Mouse (Mus musculus) heart, postnatal 14 days (tissue): ENCODE measurements at regions not wholly inside any gene's neighbourhood (a gene's known extent, or its start where the extent isn't known, plus 50 kb on each side); places are given as distances from the start of the nearest gene placed in this dataset.
"Not testable (repeated sequence)": the region's sequence is repeated elsewhere in the genome, so short reads cannot be mapped to it uniquely, and the experiment has no call there.

Source experiments
- DNase-seq, 2 experiments: peaks; one replicate each; pipeline ENCODE4 v3.0.0; 2021 to 2022
- intact Hi-C: fragments of 180-260 bp; cut with DNase I; formaldehyde crosslinking; loops from one replicate; pipeline ENCODE4 v1.15.1; 2025

- intact Hi-C loops, DNase-seq: not testable (repeated sequence)
Measured at GRCm38 (mm10) chr10:38704762-38705130, 116.8 kb downstream of the Rfpl4b start.

GRCm38 (mm10) chr10:38703954-38704761, 117.4 kb downstream of the Rfpl4b start:
- intact Hi-C loops, result no loop called here
- DNase-seq, result peak; percentile 18 to 47

DNA sequence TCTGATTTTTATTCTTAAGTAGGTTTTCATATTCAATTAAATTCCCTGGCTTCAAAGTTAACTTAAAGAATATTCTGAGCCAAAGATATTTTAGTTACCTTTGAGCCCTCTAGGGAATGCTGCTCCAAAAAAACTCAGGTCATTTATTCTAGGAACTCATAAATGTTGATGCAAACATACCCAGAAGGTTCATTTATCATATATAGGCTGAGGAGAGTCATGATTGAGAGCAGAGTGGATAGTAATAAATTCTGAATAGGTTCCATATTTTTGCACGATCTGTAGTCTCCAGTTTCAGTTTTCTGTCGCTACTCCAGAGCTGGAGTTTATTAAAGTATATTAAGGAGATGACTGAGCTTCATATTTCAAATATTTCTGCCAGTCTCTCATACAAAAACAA, 144.1 kb downstream of the Rfpl4b start:
- intact Hi-C loops, result no loop called here
- DNase-seq, result no peak

DNA sequence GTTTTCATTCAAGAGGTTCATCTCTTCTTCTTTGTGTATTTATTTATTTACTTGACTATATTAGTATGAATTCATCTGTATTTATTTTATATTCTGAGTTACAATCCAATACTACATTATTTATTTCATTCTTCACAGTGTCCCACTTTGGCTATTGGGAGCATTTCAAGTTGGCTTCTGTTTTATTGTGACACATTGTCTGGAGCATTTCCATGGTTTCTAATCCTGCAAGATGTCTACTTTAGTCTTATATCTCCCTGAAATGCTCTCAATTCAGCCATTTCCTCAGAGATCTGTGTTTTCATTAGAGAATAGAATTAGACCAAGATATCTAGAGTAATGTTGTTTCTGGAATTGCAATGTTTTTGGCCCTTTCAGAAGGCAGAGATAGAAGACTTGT, 153.0 kb downstream of the Rfpl4b start:
- intact Hi-C loops, result no loop called here

DNA sequence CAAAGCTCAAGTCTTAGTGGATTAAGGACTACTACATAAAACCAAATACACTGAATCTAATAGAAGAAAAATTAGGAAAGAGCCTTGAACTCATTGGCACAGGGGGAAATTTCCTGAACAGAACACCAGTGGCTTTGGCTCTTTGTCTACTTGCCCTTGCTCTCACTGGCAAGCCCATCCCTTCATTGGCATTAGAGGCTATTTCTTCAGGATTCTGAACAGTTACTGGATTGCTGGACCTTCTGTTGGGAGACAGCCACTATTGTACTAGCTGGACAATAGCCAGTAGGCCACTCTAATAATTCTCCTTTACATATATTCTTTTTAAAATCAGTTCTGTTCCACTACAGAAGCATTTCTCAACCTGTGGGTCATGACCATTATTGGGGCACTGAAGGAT, 153.7 kb downstream of the Rfpl4b start:
- intact Hi-C loops, result no loop called here

More for the DNA sequence above, 153.0 kb downstream of the Rfpl4b start:
- DNase-seq, result no peak

GRCm38 (mm10) chr10:38635695-38636094, 185.9 kb downstream of the Rfpl4b start:
- intact Hi-C loops, result no loop called here
- no peak for DNase-seq

More for the DNA sequence above, 153.7 kb downstream of the Rfpl4b start:
- no peak for DNase-seq

DNA sequence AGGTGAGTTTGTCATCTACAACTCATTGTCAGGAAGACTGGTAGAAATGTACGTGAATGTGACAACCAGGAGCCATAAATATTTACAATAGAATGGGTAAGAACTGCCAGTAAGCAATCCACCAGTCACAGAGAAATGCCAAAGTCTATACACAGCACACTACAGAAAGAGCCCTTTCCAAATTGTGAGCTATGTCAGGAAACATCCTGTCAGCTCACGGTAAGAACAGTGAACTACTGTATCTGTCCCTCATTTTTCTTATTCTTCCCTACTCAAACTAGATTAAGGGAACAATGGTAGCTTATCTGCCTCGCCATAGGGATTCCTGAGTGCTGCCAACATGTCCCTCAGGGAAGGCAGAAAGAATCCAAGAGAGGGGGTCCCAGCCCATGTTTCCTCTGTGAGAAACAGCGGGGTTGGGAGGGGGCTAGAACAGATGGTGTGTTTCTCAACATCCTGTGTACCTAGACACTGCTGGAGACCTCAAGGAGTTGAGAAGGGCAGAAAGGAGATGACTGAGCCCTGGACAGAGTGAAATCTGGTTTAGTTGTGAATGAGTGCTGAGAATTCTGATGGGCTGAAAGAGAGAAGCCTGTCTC, 191.6 kb downstream of the Rfpl4b start:
- no peak for DNase-seq
- intact Hi-C loops, result no loop called here

GRCm38 (mm10) chr10:38623399-38623798, 198.2 kb downstream of the Rfpl4b start:
- no peak for DNase-seq
- intact Hi-C loops, result no loop called here

- DNase-seq, result no peak
- intact Hi-C loops, result no loop called here
Measured at GRCm38 (mm10) chr10:38609606-38610510, 211.7 kb downstream of the Rfpl4b start.

DNA sequence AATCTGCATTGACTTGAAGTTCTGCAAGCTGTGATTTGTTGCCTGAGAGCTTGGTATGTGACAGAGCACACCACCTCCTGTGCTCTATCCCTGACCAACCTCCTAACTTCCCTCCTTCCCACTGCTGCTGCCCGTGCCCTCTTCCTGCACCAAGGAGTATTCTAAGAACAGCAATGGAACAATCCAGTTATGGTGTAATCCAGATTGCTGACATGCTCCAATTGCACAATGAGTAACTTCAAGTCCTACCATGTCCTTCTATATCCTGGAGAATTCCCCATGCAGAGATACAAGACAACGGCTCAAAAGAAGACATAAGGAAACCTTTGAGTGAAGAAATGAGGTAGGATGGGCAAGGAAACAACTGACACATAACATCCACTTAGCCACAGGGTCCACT, 235.5 kb downstream of the Rfpl4b start:
- intact Hi-C loops, result no loop called here
- DNase-seq, result no peak

DNA sequence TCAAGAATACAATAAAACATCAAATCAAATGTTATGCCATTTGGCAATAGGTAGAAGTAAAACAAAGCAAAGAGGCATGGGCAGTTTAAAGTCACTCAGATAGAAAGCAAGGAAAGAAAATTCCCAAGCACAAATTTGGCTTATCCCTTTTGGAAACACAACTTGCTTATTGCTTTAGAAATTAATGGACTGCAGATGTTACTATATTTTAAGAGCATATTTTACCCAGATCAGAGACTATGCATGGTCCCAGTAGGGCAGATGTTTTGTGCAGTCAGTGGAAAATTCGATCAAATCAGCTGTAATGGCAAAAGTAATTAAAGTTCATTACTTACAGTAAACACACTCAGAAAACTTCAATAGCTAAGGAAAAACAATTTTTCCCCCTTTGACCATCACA, 245.9 kb downstream of the Rfpl4b start:
- intact Hi-C loops, result no loop called here
- no peak for DNase-seq

DNA sequence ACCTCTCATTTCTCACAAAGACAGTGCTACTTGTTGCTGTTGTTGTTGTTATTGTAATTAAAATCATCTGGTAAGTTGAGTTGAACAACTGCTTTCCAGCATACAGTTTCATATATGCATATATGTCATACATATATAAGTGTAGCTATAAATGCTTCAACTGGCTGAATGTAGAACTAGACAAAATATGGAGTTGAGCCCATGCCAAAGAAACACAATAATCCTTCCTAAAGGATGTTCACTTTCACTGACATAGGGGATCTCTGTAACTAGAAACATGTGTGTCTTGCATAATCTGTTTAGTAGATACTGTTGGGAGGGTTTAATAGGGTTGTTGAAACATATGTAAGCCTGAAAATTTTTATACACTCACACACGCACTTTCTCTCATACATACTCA, 247.9 kb downstream of the Rfpl4b start:
- intact Hi-C loops, result no loop called here
- no peak for DNase-seq

DNA sequence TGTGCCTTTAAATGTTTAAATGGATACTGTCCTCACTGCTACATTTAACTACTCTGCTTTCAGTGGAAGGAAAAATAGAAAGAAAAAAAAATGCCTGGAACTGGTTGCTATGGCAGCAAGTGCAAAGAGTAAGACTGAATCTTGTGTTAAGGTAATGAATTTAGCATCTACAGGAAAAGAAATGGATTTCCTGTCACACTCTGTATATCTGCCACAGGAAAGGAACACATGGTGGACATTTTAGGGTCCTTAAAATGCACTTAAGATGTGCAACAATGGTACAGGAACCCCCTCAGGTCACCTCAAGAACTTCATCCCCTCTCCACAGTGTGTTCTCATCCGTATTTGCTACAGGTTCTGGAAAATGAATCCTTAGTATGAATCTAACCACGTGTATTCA, 248.4 kb downstream of the Rfpl4b start:
- DNase-seq, result no peak
- intact Hi-C loops, result no loop called here

DNA sequence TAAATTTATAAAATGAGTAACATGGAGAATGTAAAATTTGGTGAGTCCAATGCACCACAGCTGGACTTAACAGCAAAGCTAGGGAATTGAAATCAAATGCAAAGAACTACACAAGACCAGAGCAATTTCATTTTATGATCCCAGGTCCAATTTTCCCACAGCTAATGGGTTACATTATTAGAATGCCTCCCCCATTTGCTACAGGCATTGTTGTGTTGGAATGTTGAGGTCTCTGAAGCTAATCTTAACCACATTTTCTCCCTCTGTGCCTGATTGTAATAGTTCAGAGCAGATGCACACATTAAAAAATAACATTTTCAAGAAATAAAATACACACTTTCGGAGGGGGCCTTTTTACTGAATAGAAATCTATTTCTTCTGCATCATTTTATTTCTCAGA, 254.3 kb downstream of the Rfpl4b start:
- intact Hi-C loops, result no loop called here

DNA sequence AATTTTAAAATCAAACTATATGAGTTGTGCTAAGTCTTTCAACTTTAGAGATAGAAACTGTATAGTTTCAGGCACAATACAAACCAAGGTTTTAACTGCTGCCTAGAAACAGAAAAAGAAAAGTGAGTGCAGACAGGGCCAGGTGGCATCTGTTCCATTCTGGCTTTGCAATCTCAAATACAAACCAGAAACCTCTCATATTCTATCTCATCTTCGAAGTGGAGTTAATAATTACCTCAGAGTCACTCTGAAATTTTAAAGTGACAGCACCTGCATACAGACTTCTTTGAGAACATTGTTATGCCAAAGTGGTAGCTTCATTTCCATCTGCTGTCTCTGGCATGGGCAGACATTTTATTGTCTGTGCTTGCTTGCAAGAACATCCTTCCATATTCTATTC, 255.2 kb downstream of the Rfpl4b start:
- intact Hi-C loops, result no loop called here
- DNase-seq, result no peak

More for the DNA sequence above, 254.3 kb downstream of the Rfpl4b start:
- no peak for DNase-seq

GRCm38 (mm10) chr10:38555040-38555439, 266.5 kb downstream of the Rfpl4b start:
- intact Hi-C loops, result loop anchor here (2.0 kb wide), 1 partner anchor 1482 kb away; no protein-coding TSS in a partner anchor
- no peak for DNase-seq

- intact Hi-C loops, result loop anchor here (2.0 to 5.0 kb wide), 3 partner anchors 1417 to 1537 kb away; partner anchors contain the start of gene Marcks
- DNase-seq, result peak; percentile 7 to 16
Measured at GRCm38 (mm10) chr10:38553688-38554680, 267.6 kb downstream of the Rfpl4b start.

GRCm38 (mm10) chr10:38553326-38553687, 268.3 kb downstream of the Rfpl4b start:
- DNase-seq, result no peak
- intact Hi-C loops, result loop anchor here (5.0 kb wide), 2 partner anchors 1416 to 1536 kb away; partner anchors contain the start of gene Marcks

DNA sequence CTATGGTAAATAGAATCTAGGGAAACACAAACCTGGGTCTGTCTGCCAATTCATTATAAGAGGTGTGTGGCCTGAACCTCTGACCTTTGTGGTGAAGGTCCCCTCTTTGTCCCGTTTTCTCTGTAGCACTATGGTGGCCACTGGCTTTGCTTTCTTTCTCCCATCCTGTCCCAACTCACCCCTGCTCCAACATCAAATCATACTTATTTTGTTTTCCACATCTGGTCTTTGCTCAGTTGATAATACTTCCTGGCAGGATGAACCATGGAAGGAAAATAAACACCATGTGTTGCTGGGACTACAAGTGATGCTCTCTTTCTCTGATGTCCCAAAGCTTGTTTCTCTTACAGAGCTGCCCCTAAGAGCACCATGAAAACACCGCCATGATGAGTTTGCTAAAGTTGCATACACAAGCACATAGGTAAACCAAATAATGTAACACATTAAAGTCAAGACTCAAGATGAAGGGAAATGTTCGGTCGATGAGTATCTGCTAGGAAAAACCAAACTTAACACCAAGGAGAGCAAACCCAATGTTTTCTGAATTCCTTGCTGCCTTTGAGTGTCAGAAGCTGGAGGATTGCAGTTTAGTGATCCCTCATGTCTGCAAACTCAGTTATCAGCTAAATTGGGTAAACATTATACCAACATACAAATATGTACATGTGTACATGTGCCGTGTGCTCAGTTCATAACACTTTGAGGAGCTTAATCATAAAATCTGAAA, 269.1 kb downstream of the Rfpl4b start:
- DNase-seq, result no peak
- intact Hi-C loops, result loop anchor here (5.0 kb wide), 2 partner anchors 1415 to 1535 kb away; partner anchors contain the start of gene Marcks
